Mouse (Mus musculus) heart, postnatal 36 days (tissue): ENCODE data around the gene Aig1. TPM values are rescaled to one million over a fixed set of nuclear protein-coding genes. Genes with fewer than 3 reads are reported as not detected.
"Not testable (repeated sequence)": the region's sequence is repeated elsewhere in the genome, so short reads cannot be mapped to it uniquely, and the experiment has no call there.

Experiments
- DNase-seq, 2 experiments: peaks; one replicate each; pipeline ENCODE4 v3.0.0; 2021 to 2022
- intact Hi-C: fragments of 180-260 bp; cut with DNase I; formaldehyde crosslinking; loops from one replicate; pipeline ENCODE4 v1.15.1; 2025
- total RNA-seq, 2 experiments: library from RNA; stranded (reverse); gene quantifications; 2 replicates each; pipeline ENCODE4 v1.2.3; 2021

Aig1 gene
- 10 to 100 TPM; 54.9 to 65.3 TPM for total RNA-seq

DNA sequence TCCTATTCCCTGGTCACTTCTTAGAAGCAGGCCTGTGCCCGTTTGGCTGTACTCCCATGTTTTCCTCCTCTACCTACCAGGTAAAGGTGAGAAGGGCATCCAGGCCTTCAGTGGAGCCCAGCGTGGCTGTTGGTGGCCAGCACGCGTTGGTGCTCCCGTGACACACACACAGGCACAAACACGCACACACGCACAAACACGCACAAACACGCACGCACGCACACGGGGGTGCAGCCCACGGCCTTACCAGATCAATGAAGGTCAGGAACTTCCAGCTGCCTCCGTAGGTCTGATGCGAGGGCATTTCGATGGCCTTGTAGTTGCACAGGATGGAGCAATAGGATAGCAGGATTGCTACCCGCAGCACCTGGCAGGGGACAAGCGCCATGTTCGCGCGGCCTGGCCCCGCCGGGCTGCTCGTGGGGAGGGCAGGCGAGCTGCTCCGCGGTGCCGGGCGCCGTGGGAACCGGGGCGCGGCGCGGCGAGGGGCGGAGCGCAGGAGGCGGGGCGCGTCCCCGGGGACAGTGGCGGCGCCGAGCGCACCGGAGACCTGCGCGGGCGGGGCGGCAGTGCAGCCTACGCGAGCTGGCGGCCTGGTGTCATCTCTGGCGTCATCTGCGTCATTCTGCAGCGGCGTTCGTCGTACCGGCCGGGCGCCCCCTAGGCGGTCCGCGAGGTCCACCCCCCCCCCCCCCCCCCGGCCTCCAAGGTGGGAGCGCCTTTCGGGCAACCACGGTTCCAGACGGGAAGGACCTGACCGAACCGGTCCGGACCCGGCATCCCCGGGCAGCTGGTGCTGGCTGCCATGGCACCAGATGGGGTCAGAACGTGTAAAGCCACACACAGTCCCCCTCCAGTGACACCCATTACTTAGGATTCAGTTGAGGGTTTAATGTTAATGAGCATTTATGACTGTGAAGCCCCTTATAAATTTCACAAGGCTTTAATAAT is at the start of gene Aig1:
Gene Aig1, minus strand, starts transcription at position 610 of the 951 bp plus-strand sequence.
- peak; percentile 77 to 80 for DNase-seq
- intact Hi-C loops, result loop anchor here (2.0 to 10.0 kb wide), 5 partner anchors 96 to 574 kb away; no protein-coding TSS in a partner anchor

DNA sequence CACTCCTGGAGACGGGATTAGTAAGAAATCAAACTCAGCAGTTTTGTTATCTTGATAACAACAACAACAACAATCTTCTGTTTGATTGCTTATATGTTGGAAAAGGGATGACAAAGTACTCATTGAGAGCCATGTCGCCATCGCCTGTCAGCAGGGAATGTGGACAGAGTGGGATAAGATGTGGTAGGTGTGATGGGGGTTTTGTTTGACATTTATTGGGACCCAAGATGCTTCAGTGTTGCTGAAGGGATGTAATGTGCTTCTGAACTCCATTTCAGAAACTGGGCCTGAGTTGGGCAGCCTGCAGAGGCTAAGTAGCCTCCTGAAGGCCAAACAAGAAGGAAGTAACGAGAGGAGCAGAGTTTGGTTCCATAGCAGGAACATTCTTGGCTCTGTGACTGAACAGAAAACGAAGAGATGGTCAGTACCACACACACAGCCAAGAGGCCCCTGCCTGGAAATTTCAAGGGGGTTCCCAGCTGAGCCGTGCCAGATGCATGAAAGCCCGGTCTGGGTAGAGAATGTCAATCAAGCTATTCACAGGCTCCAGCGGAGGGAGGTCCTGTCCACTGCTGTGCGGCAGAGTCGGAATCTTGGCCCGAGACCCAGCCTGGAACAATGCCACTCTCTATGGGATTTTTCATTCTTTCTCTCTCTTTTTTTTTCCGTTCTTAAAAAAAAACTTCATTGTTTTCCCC is 48.0 kb upstream of the Aig1 start:
- peak; percentile 35 to 48 for DNase-seq
- intact Hi-C loops, result no loop called here

GRCm38 (mm10) chr10:13915211-13915610 is 46.4 kb upstream of the Aig1 start:
- intact Hi-C loops, result no loop called here
- no peak for DNase-seq

DNA sequence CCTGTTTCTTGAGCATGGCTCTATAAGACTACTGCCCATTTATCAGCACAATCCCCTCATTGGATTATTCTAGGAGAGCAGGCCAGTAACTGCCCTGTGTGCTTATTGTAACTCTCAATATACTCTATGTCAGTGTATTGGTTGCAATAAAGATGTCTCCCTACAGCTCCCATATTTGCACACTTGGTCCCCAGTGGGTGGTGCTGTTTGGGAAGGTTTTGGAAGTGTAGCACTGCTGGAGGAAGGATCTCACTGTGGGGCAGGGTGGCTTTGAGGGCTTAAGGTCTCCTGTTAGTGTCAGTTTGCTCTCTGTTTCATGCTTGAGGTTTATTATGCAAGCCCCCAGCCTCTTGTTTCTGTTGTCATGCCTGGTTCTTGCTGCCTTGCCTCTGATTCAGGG is 44.9 kb upstream of the Aig1 start:
- DNase-seq, result peak in 1 of 2 experiments; percentile 26
- intact Hi-C loops, result loop anchor here (1.0 kb wide), 1 partner anchor 287 kb away; no protein-coding TSS in a partner anchor

DNA sequence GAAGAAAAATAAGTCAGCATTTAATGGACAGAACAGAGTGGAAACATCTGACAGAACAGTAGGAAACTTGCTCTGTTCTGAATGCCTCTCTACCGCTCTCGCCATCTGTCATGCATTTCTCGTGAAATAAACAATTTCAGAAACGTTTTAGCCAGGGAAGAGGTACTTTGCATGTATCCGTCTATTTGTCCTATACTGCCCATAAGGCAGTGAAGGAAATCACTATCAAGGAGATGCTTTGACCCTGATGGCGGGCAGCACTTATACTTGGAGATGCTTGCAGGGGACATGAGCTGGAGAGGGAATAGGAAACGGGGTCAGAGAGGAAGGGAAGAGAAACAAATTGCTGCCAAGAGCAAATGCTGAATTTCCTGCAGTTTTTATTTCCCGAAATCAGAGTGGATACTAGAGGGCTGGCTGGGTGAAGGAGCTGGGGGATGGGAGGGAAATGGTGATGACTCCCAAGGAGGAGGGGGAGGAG is 37.5 kb upstream of the Aig1 start:
- DNase-seq, result no peak

DNA sequence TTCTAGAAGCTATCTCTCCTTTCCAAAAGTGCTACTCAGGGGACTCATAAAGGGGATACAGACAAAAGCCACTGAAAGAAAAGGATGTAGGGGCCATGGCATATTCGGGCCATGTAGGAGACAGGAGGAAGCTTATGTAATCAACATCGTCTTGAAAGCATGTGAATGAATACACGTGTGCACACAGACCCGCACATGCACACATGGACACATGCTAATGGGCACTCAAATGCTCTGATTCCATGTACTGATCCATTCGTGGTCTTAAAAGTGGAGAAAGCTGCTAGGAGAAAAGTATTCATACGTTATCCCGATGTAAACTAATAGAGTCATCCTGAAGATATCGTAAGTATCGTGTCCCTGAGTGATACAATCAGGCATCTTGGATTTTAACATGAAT is 36.8 kb upstream of the Aig1 start:
- intact Hi-C loops, result no loop called here
- DNase-seq, result no peak

More for the DNA sequence above, 37.5 kb upstream of the Aig1 start:
- intact Hi-C loops, result no loop called here

DNA sequence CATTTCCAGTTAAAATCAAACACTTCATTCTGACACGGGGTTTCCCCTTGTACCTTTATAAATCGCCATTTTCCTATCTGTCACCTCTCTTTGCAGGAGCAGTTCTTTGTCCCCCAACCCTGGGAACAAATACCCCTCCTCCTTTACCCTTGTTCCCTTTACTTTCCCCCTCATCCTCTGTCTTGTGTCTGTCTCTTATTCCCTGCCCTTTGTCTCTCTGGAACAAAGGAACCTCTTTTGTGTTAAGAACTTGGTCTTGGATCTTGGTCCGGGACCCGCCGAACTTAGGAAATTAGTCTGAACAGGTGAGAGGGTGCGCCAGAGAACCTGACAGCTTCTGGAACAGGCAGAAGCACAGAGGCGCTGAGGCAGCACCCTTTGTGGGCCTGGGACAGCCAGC is 24.0 kb upstream of the Aig1 start:
- DNase-seq, intact Hi-C loops: not testable (repeated sequence)

DNA sequence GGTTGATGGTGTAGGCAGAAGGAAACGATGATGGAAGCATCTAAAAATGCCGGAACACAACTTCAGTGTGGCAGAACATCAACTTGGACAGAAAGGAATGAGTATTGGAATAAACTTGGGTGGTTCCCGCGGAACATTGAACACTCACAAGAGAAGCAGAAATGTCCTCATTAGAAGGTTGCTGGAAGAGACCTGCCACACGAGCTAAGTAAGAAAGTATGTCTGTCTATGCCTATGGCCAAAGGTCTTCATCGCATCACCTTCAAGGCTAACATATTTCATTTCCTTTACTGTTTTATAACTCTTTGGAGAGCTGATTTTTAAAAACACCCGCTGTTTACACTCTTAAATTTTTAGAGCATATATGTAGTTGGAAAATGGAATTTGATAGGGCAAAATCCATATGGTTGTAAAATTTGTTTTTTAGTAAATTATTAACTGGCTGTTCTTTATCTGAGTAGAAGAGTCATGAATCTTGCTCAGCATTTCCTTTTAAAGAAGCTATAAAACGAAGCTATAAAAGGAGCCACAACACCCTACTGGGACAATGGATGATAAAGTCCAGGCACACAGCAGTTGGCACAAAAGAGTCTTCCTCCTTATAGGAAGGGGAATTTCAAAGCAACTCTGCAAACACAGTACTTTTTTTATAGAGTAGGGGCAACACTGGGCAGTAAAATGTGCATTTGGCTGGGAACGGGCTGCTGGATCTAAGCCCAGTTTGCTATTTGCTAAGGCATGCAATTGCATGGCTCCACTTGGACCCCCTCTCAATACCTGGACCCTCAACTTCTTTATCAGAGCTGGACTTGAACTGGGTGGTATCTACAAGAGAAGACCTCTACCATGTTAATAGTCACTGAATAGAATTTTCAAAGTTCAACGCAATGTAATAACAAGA is 14.4 kb upstream of the Aig1 start:
- intact Hi-C loops, result no loop called here
- no peak for DNase-seq

DNA sequence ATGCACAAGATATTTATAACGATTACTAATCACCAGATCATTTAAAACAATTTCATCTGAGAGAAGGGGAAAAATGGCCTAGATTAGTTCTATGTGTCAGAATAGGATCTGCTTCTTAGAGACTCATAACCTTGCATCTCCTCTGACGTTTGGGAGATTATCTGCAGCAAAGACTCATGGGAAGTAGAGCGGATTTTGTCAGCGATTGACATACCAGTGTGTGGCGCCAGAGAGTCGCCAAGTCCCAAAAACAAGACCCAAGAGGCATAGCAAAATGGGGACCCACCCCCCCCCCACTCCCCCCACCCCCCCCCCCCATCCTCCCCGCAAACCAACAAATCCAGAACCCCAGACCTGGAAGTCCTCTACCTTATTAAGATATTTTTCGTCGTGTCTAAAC is 13.7 kb upstream of the Aig1 start:
- no peak for DNase-seq
- intact Hi-C loops, result no loop called here

- intact Hi-C loops, result no loop called here
- no peak for DNase-seq
Measured at GRCm38 (mm10) chr10:13878696-13879095, 9.9 kb upstream of the Aig1 start.

- intact Hi-C loops, result no loop called here
- no peak for DNase-seq
Measured at GRCm38 (mm10) chr10:13875038-13875420, 6.2 kb upstream of the Aig1 start.

DNA sequence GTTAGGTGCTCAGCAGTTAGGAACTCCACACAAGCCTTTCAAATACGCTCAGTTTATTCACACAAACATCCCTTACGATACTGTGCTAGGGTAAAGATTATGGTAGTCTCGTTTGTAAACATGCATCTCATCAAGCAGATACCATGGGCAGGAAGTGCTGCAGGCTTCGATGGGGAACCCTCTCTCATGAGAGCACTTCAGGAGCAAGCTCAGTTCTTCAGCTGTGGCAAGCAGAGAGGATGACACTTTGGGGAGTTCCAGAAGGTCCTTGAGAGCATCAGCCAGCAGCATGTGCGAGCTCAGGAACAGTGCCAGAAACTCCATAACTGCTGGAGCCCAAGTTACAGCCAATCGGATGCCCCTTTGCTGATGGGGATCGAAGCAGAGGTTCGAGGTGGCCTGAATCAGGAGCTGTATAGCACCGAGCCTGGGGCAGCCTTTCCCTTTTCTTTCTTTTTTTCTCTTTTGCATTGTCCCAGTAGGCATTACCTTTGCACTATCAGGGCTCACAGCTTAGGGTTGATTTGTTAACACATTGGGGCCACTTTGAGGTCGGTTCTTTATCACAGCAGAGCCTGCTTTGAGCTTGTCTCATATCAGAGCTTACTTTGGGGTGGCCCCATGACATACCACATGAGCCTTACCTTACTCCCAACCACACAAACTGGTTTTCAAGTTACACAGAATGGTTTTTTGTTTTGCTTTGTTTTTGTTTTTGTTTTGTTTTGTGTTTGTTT is 5.7 kb upstream of the Aig1 start:
- intact Hi-C loops, result no loop called here
- DNase-seq, result no peak

GRCm38 (mm10) chr10:13870531-13870930 is 1.8 kb upstream of the Aig1 start:
- DNase-seq, result no peak
- intact Hi-C loops, result no loop called here

DNA sequence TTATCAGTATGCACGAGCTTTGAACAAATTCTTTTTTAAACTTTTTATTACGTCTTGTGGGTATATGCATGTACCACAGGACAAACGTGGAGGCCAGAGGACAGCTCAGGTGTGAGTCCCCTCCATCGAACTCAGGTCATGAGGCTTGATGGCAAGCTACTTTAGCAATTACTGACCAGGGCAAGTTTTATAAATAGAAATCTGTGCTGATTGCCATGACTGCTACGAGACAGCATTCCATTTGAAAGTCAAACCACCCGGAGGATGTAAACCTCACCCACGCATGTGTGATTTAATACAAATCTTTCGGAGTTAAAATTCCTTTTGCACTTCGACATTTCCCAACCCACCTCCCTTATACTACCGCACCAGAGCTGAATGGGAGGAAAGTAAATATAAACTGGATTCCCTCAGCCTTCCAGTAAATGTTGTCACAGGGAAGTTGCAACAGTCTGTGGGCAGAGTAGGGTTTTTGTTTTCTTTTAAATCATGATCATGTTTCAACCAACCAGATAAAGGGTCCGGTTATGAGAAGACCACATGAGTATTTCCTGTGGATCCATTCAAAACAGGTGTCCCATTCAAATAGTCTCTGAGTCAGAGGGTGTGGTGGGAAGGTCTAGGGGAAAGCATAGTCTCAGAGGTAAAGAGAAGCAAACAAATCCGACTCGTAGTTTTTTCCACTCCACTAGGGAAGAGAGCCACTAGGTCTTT is 699 bp upstream of the Aig1 start:
- intact Hi-C loops, result loop anchor here (2.0 to 10.0 kb wide), 5 partner anchors 95 to 575 kb away; no protein-coding TSS in a partner anchor
- no peak for DNase-seq

GRCm38 (mm10) chr10:13866391-13866790 is 2.4 kb downstream of the Aig1 start:
- intact Hi-C loops, result loop anchor here (5.0 to 10.0 kb wide), 4 partner anchors 221 to 572 kb away; no protein-coding TSS in a partner anchor
- peak; percentile 46 to 65 for DNase-seq

GRCm38 (mm10) chr10:13861115-13861909 is 7.5 kb downstream of the Aig1 start:
- intact Hi-C loops, result loop anchor here (10.0 kb wide), 1 partner anchor 567 kb away; no protein-coding TSS in a partner anchor
- DNase-seq, result no peak

GRCm38 (mm10) chr10:13856438-13856837 is 12.3 kb downstream of the Aig1 start:
- intact Hi-C loops, result no loop called here
- no peak for DNase-seq

DNA sequence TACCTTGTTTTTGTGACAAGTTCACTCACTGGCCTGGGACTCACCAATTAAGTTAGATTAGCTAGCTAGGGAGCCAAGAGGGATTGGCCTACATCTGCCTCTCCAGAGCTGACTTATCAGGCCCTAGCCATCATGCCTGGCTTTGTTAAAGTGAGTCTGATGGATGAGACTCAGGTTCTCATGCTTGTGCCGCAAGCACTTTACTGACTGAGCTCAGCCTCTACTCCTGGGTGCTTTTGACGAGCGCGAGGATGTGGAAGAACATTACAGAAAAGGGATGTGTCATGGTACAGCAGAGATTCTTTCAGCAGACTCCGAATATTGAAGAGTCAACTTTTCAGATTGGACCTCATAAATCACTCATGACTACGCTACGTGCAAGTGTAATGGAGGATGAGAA is 12.8 kb downstream of the Aig1 start:
- no peak for DNase-seq
- intact Hi-C loops, result no loop called here
